Mouse (Mus musculus): ENCODE results near the gene Scgb2b2. TPM values are rescaled to one million over a fixed set of nuclear protein-coding genes. Genes with fewer than 3 reads are reported as not detected.

Gene Scgb2b2
- polyA plus RNA-seq (2012; rRNA removed) = not detected in 2 replicates

DNA sequence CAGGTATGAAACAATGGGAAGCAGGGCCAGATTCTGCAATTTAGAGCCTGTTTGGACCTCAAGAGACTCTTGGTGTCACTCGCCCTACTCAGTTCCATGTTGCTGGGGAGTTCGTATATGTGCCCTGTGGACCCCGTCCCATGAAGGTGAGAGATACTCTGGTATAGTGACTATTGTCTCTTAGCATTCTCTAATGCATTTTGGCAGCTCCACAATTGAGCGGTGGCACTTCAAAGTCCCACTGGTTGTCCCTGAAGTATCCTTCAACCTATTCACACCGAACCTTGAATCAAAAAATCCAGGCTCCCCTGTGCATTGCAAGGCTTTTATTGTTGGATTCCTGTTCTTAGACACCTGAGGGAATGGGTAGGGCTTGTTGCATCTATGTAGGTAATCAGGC, at the start of gene Scgb2b2:
TSS of gene Scgb2b2 (plus strand) at position 301 of the 400 bp plus-strand sequence.
- no peak within 1 kb of the TSS for H3K4me3 ChIP-seq (ENCODE audit: insufficient read depth, low read length)
- H3K27ac ChIP-seq (ENCODE audit: insufficient read depth, low read length) = no peak within 1 kb of the TSS
- no peak for TF ChIP-seq CTCF (IDR thresholded peaks at IDR 0.05; ENCODE audit: extremely low read depth, insufficient read depth, low read length)
- TF ChIP-seq POLR2A (IDR thresholded peaks at IDR 0.05; ENCODE audit: extremely low read depth, insufficient read depth, low read length) = no peak
- no peaks in the 10 kb centered on the region for H3K4me1 ChIP-seq (ENCODE audit: control insufficient read depth, insufficient read depth, low read length)

DNA sequence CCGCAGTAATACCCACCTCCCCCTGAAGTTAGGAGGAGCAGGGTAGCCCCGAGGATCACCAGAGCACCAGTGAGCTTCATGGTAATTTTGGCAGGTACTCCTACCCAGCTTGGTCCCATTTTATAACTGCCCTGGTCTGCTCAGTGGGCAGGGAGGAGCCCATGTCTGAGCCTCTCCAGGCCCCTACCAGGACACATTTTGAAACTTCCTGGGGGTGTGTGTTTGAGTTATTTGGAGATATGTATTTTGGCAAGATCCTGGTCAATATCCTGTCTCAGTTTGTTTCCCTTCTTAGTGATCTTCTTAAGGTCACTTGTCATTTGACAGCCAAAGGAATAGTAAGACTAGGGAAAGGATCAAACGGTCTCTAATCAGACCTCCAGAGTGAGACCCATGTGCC, 1.4 kb downstream of the Scgb2b2 start, which contains the start of gene Scgb1b2:
TSS of gene Scgb1b2 (minus strand) at position 101 of the 400 bp plus-strand sequence.
- no peak within 1 kb of the TSS for H3K27ac ChIP-seq (ENCODE audit: insufficient read depth, low read length)
- H3K4me1 ChIP-seq (ENCODE audit: control insufficient read depth, insufficient read depth, low read length) = no peaks in the 10 kb centered on the region
- H3K4me3 ChIP-seq (ENCODE audit: insufficient read depth, low read length) = no peak within 1 kb of the TSS
- no peak for TF ChIP-seq CTCF (IDR thresholded peaks at IDR 0.05; ENCODE audit: extremely low read depth, insufficient read depth, low read length)
- no peak for TF ChIP-seq POLR2A (IDR thresholded peaks at IDR 0.05; ENCODE audit: extremely low read depth, insufficient read depth, low read length)

Other genes starting within 250 kb of the Scgb2b2 start
- gene Fxyd5, start 248.0 kb upstream of the Scgb2b2 start, polyA plus RNA-seq (2012; rRNA removed) = 52.7 and 62.8 TPM in 2 replicates
- gene Fxyd7, start 239.0 kb upstream of the Scgb2b2 start, polyA plus RNA-seq (2012; rRNA removed) = 378 and 426 TPM in 2 replicates
- 141 and 156 TPM in 2 replicates for gene Fxyd1, start 233.3 kb upstream of the Scgb2b2 start, polyA plus RNA-seq (2012; rRNA removed)
- 35.6 and 37.5 TPM in 2 replicates for gene Lgi4, start 231.2 kb upstream of the Scgb2b2 start, polyA plus RNA-seq (2012; rRNA removed)
- gene Fxyd3, start 213.8 kb upstream of the Scgb2b2 start, polyA plus RNA-seq (2012; rRNA removed) = 0.59 and 1.0 TPM in 2 replicates
- 4.2 and 4.9 TPM in 2 replicates for gene Hpn, start 175.2 kb upstream of the Scgb2b2 start, polyA plus RNA-seq (2012; rRNA removed)
- gene Scn1b, start 163.5 kb upstream of the Scgb2b2 start, polyA plus RNA-seq (2012; rRNA removed) = 1,195 and 1,252 TPM in 2 replicates
- 183 and 188 TPM in 2 replicates for gene Gramd1a, start 134.6 kb upstream of the Scgb2b2 start, polyA plus RNA-seq (2012; rRNA removed)
- gene Scgb1b2, start 1.3 kb downstream of the Scgb2b2 start, polyA plus RNA-seq (2012; rRNA removed) = not detected in 2 replicates
- not detected in 2 replicates for gene Scgb2b3, start 71.6 kb downstream of the Scgb2b2 start, polyA plus RNA-seq (2012; rRNA removed)
- gene Scgb1b3, start 85.1 kb downstream of the Scgb2b2 start, polyA plus RNA-seq (2012; rRNA removed) = not detected in 2 replicates